Mouse (Mus musculus): Measurements from ENCODE around the gene Gm17606. TPM values are rescaled to one million over a fixed set of nuclear protein-coding genes. Genes with fewer than 3 reads are reported as not detected.

Gene Gm17606
- total and polyA plus RNA-seq, 2 experiments from 2014 or later = not detected

- TF ChIP-seq CTCF (IDR thresholded peaks at IDR 0.05; ENCODE audit: low read depth) = no peak
- no peak overlapping the region for H3K4me3 ChIP-seq (ENCODE audit: low read depth, low read length)
- H3K9me3 ChIP-seq (ENCODE audit: low read length) = no peaks in the 10 kb centered on the region
- ATAC-seq (no peak), DNase-seq (no peak)
- no peak overlapping the region for H3K9ac ChIP-seq
- 0 out of 2 replicates have a peak, but pooled peaks cover 1% of the 10 kb centered on the region for H3K4me1 ChIP-seq (ENCODE audit: insufficient read depth)
- H3K27me3 ChIP-seq (ENCODE audit: insufficient read depth, low read length) = no peaks in the 10 kb centered on the region
- H3K36me3 ChIP-seq (ENCODE audit: insufficient read depth) = peaks cover 84% of the 10 kb centered on the region
- WGBS = 94% methylated on average over 17 of the region's 17 CpGs
- no peak overlapping the region for H3K4me2 ChIP-seq (ENCODE audit: low read depth)
- no peak overlapping the region for H3K27ac ChIP-seq (ENCODE audit: low read depth, low read length)
These were observed 5.7 kb downstream of the Gm17606 start for GRCm38 (mm10) chr14:54646455-54646854.

GRCm38 (mm10) chr14:54646898-54647636 is 6.3 kb downstream of the Gm17606 start:
- H3K36me3 ChIP-seq (ENCODE audit: insufficient read depth) = peaks cover 86% of the 10 kb centered on the region
- H3K27ac ChIP-seq (ENCODE audit: low read depth, low read length) = no peak overlapping the region
- DNase-seq (peak; percentile 22), ATAC-seq (no peak)
- no peak overlapping the region for H3K4me2 ChIP-seq (ENCODE audit: low read depth)
- H3K9ac ChIP-seq = no peak overlapping the region
- H3K27me3 ChIP-seq (ENCODE audit: insufficient read depth, low read length) = no peaks in the 10 kb centered on the region
- H3K4me3 ChIP-seq (ENCODE audit: low read depth, low read length) = no peak overlapping the region
- H3K4me1 ChIP-seq (ENCODE audit: insufficient read depth) = peaks cover 7% of the 10 kb centered on the region
- TF ChIP-seq CTCF (IDR thresholded peaks at IDR 0.05; ENCODE audit: low read depth) = peak; percentile 59
- WGBS = 91% methylated on average over 8 of the region's 8 CpGs
- no peaks in the 10 kb centered on the region for H3K9me3 ChIP-seq (ENCODE audit: low read length)

DNA sequence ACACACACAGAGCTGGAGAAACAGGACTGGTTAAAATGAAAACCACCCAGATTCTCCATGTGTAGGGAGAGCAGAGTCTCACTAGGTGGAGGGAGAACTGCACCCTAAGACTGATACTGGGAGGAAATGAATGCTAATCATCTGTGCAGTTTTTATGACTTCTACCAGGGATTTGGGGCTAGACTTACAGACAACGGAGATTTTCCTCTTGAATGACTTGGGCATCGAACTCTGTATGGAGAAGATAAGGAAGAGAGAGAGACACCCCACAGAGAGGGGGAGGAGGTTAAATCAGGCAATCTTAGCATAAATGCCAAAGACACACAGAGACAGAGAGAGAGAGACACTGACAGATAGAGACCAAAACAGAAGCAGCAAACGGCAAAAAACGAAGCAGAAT is 7.1 kb downstream of the Gm17606 start:
- H3K27ac ChIP-seq (ENCODE audit: low read depth, low read length) = no peak overlapping the region
- no peak for TF ChIP-seq CTCF (IDR thresholded peaks at IDR 0.05; ENCODE audit: low read depth)
- WGBS = 70% methylated on average over 4 of the region's 4 CpGs

DNA sequence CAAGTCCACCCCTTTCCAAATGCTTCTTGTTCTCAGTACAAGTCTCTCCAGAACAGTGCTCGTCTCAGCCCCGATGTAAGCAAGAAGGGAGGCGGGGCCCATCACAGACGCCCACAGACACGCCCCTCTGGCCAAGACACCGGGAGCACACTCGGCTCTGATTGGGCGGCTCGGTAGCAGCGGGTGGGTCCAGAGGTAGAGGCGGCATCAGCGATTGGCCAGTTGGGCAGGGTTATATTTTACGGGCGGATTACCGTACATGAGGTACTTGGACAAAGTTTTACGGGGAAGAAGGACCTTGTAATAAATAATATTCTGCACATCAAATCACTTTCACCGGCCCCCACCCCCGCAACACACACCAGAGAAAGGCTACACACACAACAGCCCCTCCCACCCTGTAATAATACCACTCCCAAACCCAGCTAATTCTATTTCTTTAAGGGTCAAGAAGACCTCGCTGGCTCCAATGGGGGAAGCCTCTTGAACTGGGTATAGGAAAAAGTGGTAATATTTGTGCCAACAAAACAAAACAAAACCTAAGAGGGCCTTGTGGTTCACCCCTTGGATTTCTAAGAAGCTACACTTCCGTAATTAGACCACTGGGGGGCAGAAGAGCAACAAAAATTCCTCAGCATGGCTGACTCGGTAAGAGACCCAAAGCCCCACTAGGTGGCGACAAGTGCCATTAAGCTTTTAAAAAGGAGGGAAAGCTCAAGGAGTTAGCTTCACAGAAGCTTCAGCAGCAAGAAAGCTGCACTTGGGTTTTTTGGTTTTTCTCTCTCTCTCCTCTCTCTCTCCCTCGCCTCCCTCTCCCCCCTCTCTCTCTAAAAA is 10.1 kb downstream of the Gm17606 start:
- Histone ChIP-seq H3K36me3 (ENCODE audit: insufficient read depth) (peaks cover 54% of the 10 kb centered on the region), H3K9me3 (ENCODE audit: low read length) (no peaks in the 10 kb centered on the region), H3K27ac (ENCODE audit: low read depth, low read length) (no peak overlapping the region), H3K4me3 (ENCODE audit: low read depth, low read length) (no peak overlapping the region), H3K4me2 (ENCODE audit: low read depth) (no peak overlapping the region), H3K9ac (no peak overlapping the region), H3K4me1 (ENCODE audit: insufficient read depth) (peaks cover 16% of the 10 kb centered on the region), H3K27me3 (ENCODE audit: insufficient read depth, low read length) (no peaks in the 10 kb centered on the region)
- 60% methylated on average over 23 of the region's 23 CpGs for WGBS
- DNase-seq (peak; percentile 95), ATAC-seq (peak; percentile 72)
- peak; percentile 96 for TF ChIP-seq CTCF (IDR thresholded peaks at IDR 0.05; ENCODE audit: low read depth)

More for the DNA sequence above, 7.1 kb downstream of the Gm17606 start:
- Histone ChIP-seq H3K4me2 (ENCODE audit: low read depth) (no peak overlapping the region), H3K4me1 (ENCODE audit: insufficient read depth) (peaks cover 14% of the 10 kb centered on the region), H3K9ac (no peak overlapping the region), H3K9me3 (ENCODE audit: low read length) (no peaks in the 10 kb centered on the region), H3K36me3 (ENCODE audit: insufficient read depth) (peaks cover 78% of the 10 kb centered on the region), H3K27me3 (ENCODE audit: insufficient read depth, low read length) (no peaks in the 10 kb centered on the region), H3K4me3 (ENCODE audit: low read depth, low read length) (no peak overlapping the region)
- ATAC-seq = no peak
- DNase-seq = no peak

DNA sequence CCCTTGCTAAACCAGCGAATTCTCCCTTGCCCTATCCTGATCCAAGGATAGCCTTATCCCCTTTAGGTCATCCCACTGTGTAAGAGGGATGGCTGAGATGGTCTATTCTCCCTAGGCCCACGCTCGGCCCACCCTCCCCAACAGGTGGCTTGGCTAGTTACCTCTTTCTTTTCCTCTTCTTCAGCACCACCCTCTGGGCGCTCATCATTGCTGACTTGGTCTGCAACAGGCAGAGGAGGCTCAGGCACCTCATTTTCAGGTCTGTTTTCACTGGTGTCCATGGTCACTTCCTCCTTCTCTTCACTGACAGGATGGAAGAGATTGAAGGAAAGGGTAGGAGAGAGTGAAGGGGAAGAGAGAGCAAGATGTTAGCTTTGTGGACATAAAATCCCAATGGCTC is 10.8 kb downstream of the Gm17606 start:
- H3K4me3 ChIP-seq (ENCODE audit: low read depth, low read length) = no peak overlapping the region
- ATAC-seq (no peak), DNase-seq (no peak)
- no peaks in the 10 kb centered on the region for H3K9me3 ChIP-seq (ENCODE audit: low read length)
- TF ChIP-seq CTCF (IDR thresholded peaks at IDR 0.05; ENCODE audit: low read depth) = no peak
- no peak overlapping the region for H3K27ac ChIP-seq (ENCODE audit: low read depth, low read length)
- H3K36me3 ChIP-seq (ENCODE audit: insufficient read depth) = peaks cover 53% of the 10 kb centered on the region
- WGBS = 74% methylated on average over 4 of the region's 4 CpGs
- H3K27me3 ChIP-seq (ENCODE audit: insufficient read depth, low read length) = no peaks in the 10 kb centered on the region
- no peak overlapping the region for H3K9ac ChIP-seq
- H3K4me2 ChIP-seq (ENCODE audit: low read depth) = peak overlapping the region; percentile 67; the same call in 1 of the 2 replicates
- H3K4me1 ChIP-seq (ENCODE audit: insufficient read depth) = peaks cover 16% of the 10 kb centered on the region

DNA sequence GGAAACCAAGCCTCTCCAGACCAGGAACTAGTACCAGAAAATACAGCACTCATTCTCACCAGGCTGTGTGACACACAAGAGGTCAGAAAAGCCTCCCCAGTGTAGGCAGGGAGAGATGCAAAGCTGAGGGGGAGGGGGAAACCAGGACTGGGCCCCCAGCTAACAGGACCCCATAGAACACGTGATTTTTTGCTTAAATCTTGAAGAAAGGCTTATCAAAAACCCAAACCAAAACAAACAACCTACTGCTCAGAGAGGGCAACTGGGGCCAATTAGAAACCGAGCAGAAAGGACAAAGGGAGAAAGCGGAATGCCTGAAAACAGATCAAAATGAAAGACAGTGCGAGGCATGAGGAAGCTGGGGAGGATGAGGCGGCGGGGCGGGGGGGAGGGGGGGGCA is 12.0 kb downstream of the Gm17606 start:
- DNase-seq = peak; percentile 19
- peaks cover 16% of the 10 kb centered on the region for H3K4me1 ChIP-seq (ENCODE audit: insufficient read depth)
- 3% methylated on average over 7 of the region's 7 CpGs for WGBS
- H3K36me3 ChIP-seq (ENCODE audit: insufficient read depth) = peaks cover 50% of the 10 kb centered on the region
- ATAC-seq = peak; percentile 23; the same call in 1 of the 2 replicates
- H3K9ac ChIP-seq = peak overlapping the region; percentile 85
- TF ChIP-seq CTCF (IDR thresholded peaks at IDR 0.05; ENCODE audit: low read depth) = no peak
- H3K4me3 ChIP-seq (ENCODE audit: low read depth, low read length) = peak overlapping the region; percentile 87
- H3K4me2 ChIP-seq (ENCODE audit: low read depth) = peak overlapping the region; percentile 67
- H3K9me3 ChIP-seq (ENCODE audit: low read length) = no peaks in the 10 kb centered on the region
- H3K27ac ChIP-seq (ENCODE audit: low read depth, low read length) = peak overlapping the region; percentile 93
- H3K27me3 ChIP-seq (ENCODE audit: insufficient read depth, low read length) = no peaks in the 10 kb centered on the region

DNA sequence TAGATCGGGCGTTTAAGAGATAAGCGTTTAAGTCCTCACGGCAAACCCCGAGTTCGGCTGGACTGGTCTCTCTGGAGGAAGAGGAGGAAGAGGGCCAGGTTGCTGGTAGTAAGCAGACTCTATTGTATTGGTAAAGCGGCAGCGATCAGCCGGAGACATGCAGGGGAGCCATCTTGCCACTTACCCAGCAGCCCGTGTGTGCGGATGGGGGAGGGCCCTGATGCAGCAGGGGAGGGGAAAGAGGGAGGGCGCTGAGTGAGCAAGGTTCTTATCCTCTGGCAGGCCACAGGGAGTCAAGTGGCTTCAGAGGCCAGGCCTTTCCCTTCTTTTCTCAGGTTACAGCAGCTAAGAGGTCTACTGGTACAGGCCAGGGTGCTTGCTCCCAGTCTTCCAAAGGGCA is 12.7 kb downstream of the Gm17606 start:
- H3K9me3 ChIP-seq (ENCODE audit: low read length) = no peaks in the 10 kb centered on the region
- ATAC-seq (peak; percentile 92), DNase-seq (peak; percentile 89)
- TF ChIP-seq CTCF (IDR thresholded peaks at IDR 0.05; ENCODE audit: low read depth) = peak; percentile 10; the same call in 1 of the 2 replicates
- H3K27ac ChIP-seq (ENCODE audit: low read depth, low read length) = peak overlapping the region; percentile 93
- peaks cover 16% of the 10 kb centered on the region for H3K4me1 ChIP-seq (ENCODE audit: insufficient read depth)
- WGBS = 0% methylated on average over 12 of the region's 12 CpGs
- H3K27me3 ChIP-seq (ENCODE audit: insufficient read depth, low read length) = no peaks in the 10 kb centered on the region
- H3K4me2 ChIP-seq (ENCODE audit: low read depth) = peak overlapping the region; percentile 67
- peak overlapping the region; percentile 87 for H3K4me3 ChIP-seq (ENCODE audit: low read depth, low read length)
- H3K9ac ChIP-seq = peak overlapping the region; percentile 85
- peaks cover 50% of the 10 kb centered on the region for H3K36me3 ChIP-seq (ENCODE audit: insufficient read depth)
